Mouse (Mus musculus): ENCODE results near the gene Homez.

- TF ChIP-seq POLR2A (IDR thresholded peaks at IDR 0.05; ENCODE audit: insufficient read depth, low read depth, low read length) (peak; percentile 42; the same call in 1 of the 2 replicates), CTCF (IDR thresholded peaks at IDR 0.05; ENCODE audit: insufficient read depth, low read depth, low read length) (no peak)
Measured at GRCm38 (mm10) chr14:54893651-54894181, 23.0 kb upstream of the Homez start.

Data from olfactory bulb, adult 2 months (tissue).